Mouse (Mus musculus): ENCODE measurements around the gene Oscp1. TPM values are rescaled to one million over a fixed set of nuclear protein-coding genes. Genes with fewer than 3 reads are reported as not detected.

The Oscp1 gene
- total RNA-seq, 2 experiments from 2014 or later = 1.2 to 2.0 TPM

- DNase-seq = peak; percentile 32
- intact Hi-C loops (cut with DNase I; ENCODE audit: low total_unique reads) = no loop called here
These were observed 46.1 kb downstream of the Oscp1 start for GRCm38 (mm10) chr4:126104261-126105075.

GRCm38 (mm10) chr4:126105131-126105783, 46.9 kb downstream of the Oscp1 start:
- intact Hi-C loops (cut with DNase I; ENCODE audit: low total_unique reads) = no loop called here
- DNase-seq = no peak

GRCm38 (mm10) chr4:126108061-126108740, 49.8 kb downstream of the Oscp1 start:
- intact Hi-C loops (cut with DNase I; ENCODE audit: low total_unique reads) = no loop called here
- DNase-seq = no peak

- no peak for DNase-seq
- intact Hi-C loops (cut with DNase I; ENCODE audit: low total_unique reads) = no loop called here
These were observed 51.4 kb downstream of the Oscp1 start for GRCm38 (mm10) chr4:126109613-126110373.

- intact Hi-C loops (cut with DNase I; ENCODE audit: low total_unique reads) = no loop called here
These were observed 52.2 kb downstream of the Oscp1 start for GRCm38 (mm10) chr4:126110374-126111152.

GRCm38 (mm10) chr4:126111153-126111549, 52.8 kb downstream of the Oscp1 start:
- DNase-seq = peak; percentile 46
- intact Hi-C loops (cut with DNase I; ENCODE audit: low total_unique reads) = no loop called here

More at GRCm38 (mm10) chr4:126110374-126111152, 52.2 kb downstream of the Oscp1 start:
- DNase-seq = peak; percentile 85

- intact Hi-C loops (cut with DNase I; ENCODE audit: low total_unique reads) = no loop called here
- peak; percentile 51 for DNase-seq
These were observed 54.9 kb downstream of the Oscp1 start for GRCm38 (mm10) chr4:126113243-126113642.

GRCm38 (mm10) chr4:126113943-126114342, 55.6 kb downstream of the Oscp1 start:
- peak; percentile 79 for DNase-seq
- intact Hi-C loops (cut with DNase I; ENCODE audit: low total_unique reads) = no loop called here

GRCm38 (mm10) chr4:126115411-126115810, 57.0 kb downstream of the Oscp1 start:
- intact Hi-C loops (cut with DNase I; ENCODE audit: low total_unique reads) = loop anchor here (5.0 kb wide), 1 partner anchor 33 kb away; no protein-coding TSS in a partner anchor
- DNase-seq = no peak

GRCm38 (mm10) chr4:126115871-126116521, 57.6 kb downstream of the Oscp1 start:
- no peak for DNase-seq
- intact Hi-C loops (cut with DNase I; ENCODE audit: low total_unique reads) = loop anchor here (5.0 kb wide), 1 partner anchor 34 kb away; no protein-coding TSS in a partner anchor

GRCm38 (mm10) chr4:126117116-126117515, 58.8 kb downstream of the Oscp1 start:
- no peak for DNase-seq
- intact Hi-C loops (cut with DNase I; ENCODE audit: low total_unique reads) = loop anchor here (5.0 kb wide), 1 partner anchor 35 kb away; no protein-coding TSS in a partner anchor

GRCm38 (mm10) chr4:126118651-126119050, 60.3 kb downstream of the Oscp1 start:
- DNase-seq = no peak
- intact Hi-C loops (cut with DNase I; ENCODE audit: low total_unique reads) = loop anchor here (5.0 kb wide), 1 partner anchor 36 kb away; no protein-coding TSS in a partner anchor

- intact Hi-C loops (cut with DNase I; ENCODE audit: low total_unique reads) = loop anchor here (5.0 kb wide), 1 partner anchor 37 kb away; no protein-coding TSS in a partner anchor
- no peak for DNase-seq
These were observed 60.7 kb downstream of the Oscp1 start for GRCm38 (mm10) chr4:126119051-126119450.

GRCm38 (mm10) chr4:126120052-126120451, 61.7 kb downstream of the Oscp1 start:
- no peak for DNase-seq

GRCm38 (mm10) chr4:126120506-126120905, 62.1 kb downstream of the Oscp1 start:
- DNase-seq = no peak
- intact Hi-C loops (cut with DNase I; ENCODE audit: low total_unique reads) = no loop called here

More at GRCm38 (mm10) chr4:126120052-126120451, 61.7 kb downstream of the Oscp1 start:
- intact Hi-C loops (cut with DNase I; ENCODE audit: low total_unique reads) = no loop called here

- intact Hi-C loops (cut with DNase I; ENCODE audit: low total_unique reads) = no loop called here
- DNase-seq = no peak
These were observed 65.1 kb downstream of the Oscp1 start for GRCm38 (mm10) chr4:126123309-126124040.

- no peak for DNase-seq
- intact Hi-C loops (cut with DNase I; ENCODE audit: low total_unique reads) = no loop called here
These were observed 72.1 kb downstream of the Oscp1 start for GRCm38 (mm10) chr4:126130502-126130901.

Data from gastrocnemius, postnatal 14 days (tissue).